Mouse (Mus musculus) stomach, embryonic 14.5 days (tissue): ENCODE measurements around the gene Trmo. TPM values are rescaled to one million over a fixed set of nuclear protein-coding genes. Genes with fewer than 3 reads are reported as not detected.

ENCODE experiments used
- ATAC-seq: fragments of 200-750 bp; cut with Nextera tagmentation; 2 replicates; pipeline ENCODE4 v1.8.0; 2017; ENCODE audit warnings: low read depth, moderate TSS enrichment; ENCODE audit not compliant: insufficient number of reproducible peaks, insufficient read depth, low FRiP score
- H3K27ac ChIP-seq: fragments of 300-500 bp; sonication (generic); 2 replicates; pipeline ENCODE4 v1.5.1; 2014; ENCODE audit warnings: mild to moderate bottlenecking, low read length, moderate library complexity, mixed read lengths
- H3K27me3 ChIP-seq: fragments of 300-500 bp; sonication (generic); 2 replicates; pipeline ENCODE4 v1.6.1; 2014; ENCODE audit warnings: low read length, control low read depth, mixed read lengths; ENCODE audit not compliant: control insufficient read depth, insufficient read depth
- H3K36me3 ChIP-seq: fragments of 300-500 bp; sonication (generic); 2 replicates; pipeline ENCODE4 v1.6.1; 2014; ENCODE audit warnings: mild to moderate bottlenecking, control low read depth, low read length, moderate library complexity, mixed read lengths; ENCODE audit not compliant: control insufficient read depth, insufficient read depth
- H3K4me1 ChIP-seq: fragments of 300-500 bp; sonication (generic); 2 replicates; pipeline ENCODE4 v1.6.1; 2014; ENCODE audit warnings: low read length, control low read depth, mixed read lengths; ENCODE audit not compliant: control insufficient read depth, insufficient read depth
- H3K4me2 ChIP-seq: fragments of 300-500 bp; sonication (generic); replicated peaks from 2 replicates; pipeline ENCODE4 v1.6.1; 2014; ENCODE audit warnings: low read depth, low read length, control low read depth
- H3K4me3 ChIP-seq: fragments of 300-500 bp; sonication (generic); 2 replicates; pipeline ENCODE4 v1.5.1; 2014; ENCODE audit warnings: low read depth, low read length, control low read depth
- H3K9ac ChIP-seq: fragments of 300-500 bp; sonication (generic); replicated peaks from 2 replicates; pipeline ENCODE4 v1.6.1; 2014; ENCODE audit warnings: low read depth, mild to moderate bottlenecking, control low read depth, low read length, moderate library complexity, mixed read lengths
- H3K9me3 ChIP-seq: fragments of 300-500 bp; sonication (generic); 2 replicates; pipeline ENCODE4 v1.6.1; 2016; ENCODE audit warnings: low read depth, low read length, control low read depth; ENCODE audit not compliant: control insufficient read depth
- WGBS: fragments of 180-500 bp; shearing (Covaris S2); extraction: QIAGEN DNeasy Blood & Tissue Kit; methylation state at CpG from one replicate; pipeline ENCODE4 v1.1.7; 2014; 5-methylcytosine and 5-hydroxymethylcytosine counted together
- polyA plus RNA-seq: library from polyadenylated mRNA; unstranded; fragments of >200 nt; fragmentation: Nextera tagmentation; extraction: Ambion mirVana; gene quantifications from 2 replicates; pipeline ENCODE4 v1.2.1, GENCODE M21; 2014

Trmo gene
- 8.9 and 11.2 TPM in 2 replicates for polyA plus RNA-seq

DNA sequence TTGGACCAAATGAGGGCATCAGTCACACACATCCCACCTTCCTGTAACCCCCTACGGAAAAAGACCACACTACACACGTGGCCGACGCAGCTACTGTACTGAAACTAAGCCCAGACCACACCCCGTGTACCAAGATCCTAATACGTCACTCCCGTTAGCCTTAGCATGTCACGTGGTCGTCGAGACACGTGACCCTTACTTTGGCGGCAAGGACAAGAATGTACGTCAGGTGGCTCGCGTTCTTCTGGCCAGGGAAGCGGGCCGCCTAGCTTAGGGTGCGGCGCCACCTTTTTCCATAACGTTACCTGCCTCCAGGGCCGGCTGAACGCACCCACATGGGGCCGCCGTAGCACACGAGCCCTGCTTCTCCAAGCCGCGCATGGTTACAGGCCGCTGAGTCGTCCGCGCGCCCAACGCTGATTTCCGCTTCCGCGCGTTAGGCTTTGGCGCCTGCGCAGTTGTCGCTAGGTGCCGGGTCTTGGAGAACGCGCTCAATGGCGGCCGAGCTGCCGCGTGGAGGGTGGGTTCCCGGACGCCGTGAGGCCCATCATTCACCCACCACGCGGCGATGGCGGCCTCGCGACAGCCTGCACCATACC, at the start of gene Trmo:
Gene Trmo (minus strand): TSS at position 425 of the 599 bp plus-strand sequence.
- peak within 1 kb of the TSS; percentile 68 for H3K9ac ChIP-seq
- ATAC-seq, result peak; percentile 93
- no peaks in the 10 kb centered on the region for H3K4me1 ChIP-seq
- H3K27ac ChIP-seq, result peak within 1 kb of the TSS; percentile 87
- H3K4me3 ChIP-seq, result peak within 1 kb of the TSS; percentile 67
- peaks cover 19% of the 10 kb centered on the region; the same call in 1 of the 2 replicates for H3K36me3 ChIP-seq
- H3K27me3 ChIP-seq, result no peaks in the 10 kb centered on the region
- no peaks in the 10 kb centered on the region for H3K9me3 ChIP-seq
- under 1% methylated on average over 56 of the region's 56 CpGs for WGBS
- H3K4me2 ChIP-seq, result peak within 1 kb of the TSS; percentile 55

DNA sequence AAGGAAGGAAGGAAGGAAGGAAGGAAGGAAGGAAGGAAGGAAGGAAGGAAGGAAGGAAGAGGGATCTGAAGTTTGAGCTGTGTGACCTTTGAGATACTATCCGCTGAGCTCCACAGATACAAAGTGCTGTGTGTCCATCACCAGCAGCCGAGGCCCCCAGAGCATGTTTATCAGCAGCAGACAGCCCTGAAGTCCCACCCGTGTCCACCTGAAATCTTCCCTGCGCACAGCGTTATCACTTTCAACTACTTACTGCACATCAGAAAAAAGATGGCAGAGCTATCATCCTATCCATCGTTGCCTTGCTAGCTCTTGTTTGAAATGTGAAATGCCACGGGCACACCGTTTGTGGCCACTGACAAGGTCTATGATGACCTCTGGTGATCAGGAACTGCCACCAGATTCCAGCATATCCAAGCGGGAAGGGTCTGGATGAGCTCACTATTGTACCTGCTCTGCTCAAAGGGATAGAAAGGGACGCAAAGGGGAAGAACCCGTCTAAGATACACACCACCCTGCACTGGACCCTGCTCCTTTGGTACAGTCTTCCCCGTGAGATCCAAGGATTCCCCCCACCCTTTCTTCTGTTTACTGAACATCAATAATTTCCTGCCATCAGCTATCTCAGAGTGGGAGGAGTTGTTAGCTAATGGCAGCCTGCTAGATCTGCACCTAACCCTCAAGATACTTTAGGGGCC, 43.3 kb upstream of the Trmo start:
- WGBS, result 62% methylated on average over 12 of the region's 12 CpGs
- no peaks in the 10 kb centered on the region for H3K27me3 ChIP-seq
- no peak overlapping the region for H3K4me2 ChIP-seq
- no peaks in the 10 kb centered on the region for H3K4me1 ChIP-seq
- no peaks in the 10 kb centered on the region for H3K9me3 ChIP-seq
- peak; percentile 74; the same call in 1 of the 2 replicates for ATAC-seq
- H3K4me3 ChIP-seq, result no peak overlapping the region
- H3K27ac ChIP-seq, result no peak overlapping the region
- no peaks in the 10 kb centered on the region for H3K36me3 ChIP-seq
- H3K9ac ChIP-seq, result no peak overlapping the region

DNA sequence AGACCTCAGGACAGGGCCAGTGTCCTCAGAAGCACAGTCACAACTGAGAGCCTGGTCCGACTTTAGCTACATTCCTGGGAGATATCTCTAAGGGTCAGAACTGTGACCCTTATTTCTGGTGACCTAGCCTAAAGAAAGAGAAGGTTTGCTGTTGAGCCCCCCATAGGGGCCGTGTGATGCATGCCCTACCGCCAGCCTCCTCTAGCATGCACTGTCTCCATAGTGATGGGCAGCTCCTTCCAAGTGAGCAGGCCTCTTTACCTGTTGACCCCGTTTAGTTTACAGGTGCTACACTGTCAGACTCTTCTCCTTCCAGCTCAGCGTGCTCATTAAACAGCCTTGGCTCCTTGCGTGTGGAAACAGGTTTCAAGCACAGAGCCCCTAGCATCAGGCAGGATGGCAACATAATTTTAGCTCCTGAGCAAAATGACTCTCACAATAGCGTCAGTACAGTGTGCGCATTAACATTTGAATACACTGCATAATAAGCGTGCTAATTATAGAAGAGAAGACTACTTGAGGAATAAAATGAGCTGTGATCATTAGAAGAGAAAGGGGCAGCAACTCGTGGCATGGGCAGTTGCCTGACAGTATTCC, 39.8 kb upstream of the Trmo start:
- Histone ChIP-seq H3K9ac (no peak overlapping the region), H3K9me3 (no peaks in the 10 kb centered on the region), H3K4me1 (no peaks in the 10 kb centered on the region), H3K36me3 (no peaks in the 10 kb centered on the region), H3K27ac (no peak overlapping the region), H3K27me3 (no peaks in the 10 kb centered on the region), H3K4me3 (no peak overlapping the region), H3K4me2 (no peak overlapping the region)
- WGBS, result 58% methylated on average over 10 of the region's 10 CpGs
- no peak for ATAC-seq

DNA sequence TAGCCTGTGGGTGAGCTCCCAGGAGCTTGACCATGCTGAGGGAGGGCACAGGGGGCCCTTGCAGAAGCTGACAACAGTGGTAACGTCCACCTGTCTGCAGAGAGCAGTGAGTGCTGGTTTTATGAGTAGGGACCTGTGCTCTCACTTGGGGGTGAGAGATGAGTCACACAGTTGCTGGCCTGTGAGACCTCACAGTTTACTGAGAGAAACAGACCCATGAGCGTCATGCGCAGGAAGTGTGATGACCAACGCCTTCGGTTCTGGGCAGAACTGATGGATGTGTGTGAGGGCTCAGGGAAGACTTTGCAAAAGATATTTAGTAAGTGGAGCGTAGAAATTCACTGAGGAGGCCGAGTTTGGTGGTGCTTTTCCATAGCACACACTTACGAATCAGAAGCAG, 33.4 kb upstream of the Trmo start:
- H3K9me3 ChIP-seq, result no peaks in the 10 kb centered on the region
- no peak overlapping the region for H3K9ac ChIP-seq
- 58% methylated on average over 8 of the region's 8 CpGs for WGBS
- no peaks in the 10 kb centered on the region for H3K4me1 ChIP-seq
- H3K4me2 ChIP-seq, result no peak overlapping the region
- no peaks in the 10 kb centered on the region for H3K36me3 ChIP-seq
- no peaks in the 10 kb centered on the region for H3K27me3 ChIP-seq
- H3K4me3 ChIP-seq, result no peak overlapping the region
- ATAC-seq, result no peak
- H3K27ac ChIP-seq, result no peak overlapping the region

DNA sequence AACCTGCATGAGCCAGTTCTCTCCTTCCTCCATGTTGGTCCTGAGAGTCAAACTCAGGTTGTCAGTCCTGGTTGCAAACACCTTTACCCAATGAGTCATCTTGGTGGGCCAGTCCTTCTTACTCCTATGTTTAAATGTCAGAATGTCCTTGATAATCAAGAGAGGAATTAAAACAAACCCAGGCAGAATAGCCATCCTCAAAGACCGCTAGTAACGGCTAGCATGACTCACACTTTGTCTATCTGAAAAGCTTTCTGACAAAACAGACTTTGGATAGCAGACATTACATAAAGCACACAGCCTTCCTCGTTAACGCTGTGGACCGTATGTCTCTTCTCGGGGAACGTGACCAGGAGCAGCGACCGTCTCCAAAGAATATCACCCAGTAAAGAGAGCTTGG, 29.6 kb upstream of the Trmo start:
- H3K36me3 ChIP-seq, result no peaks in the 10 kb centered on the region
- ATAC-seq, result no peak
- H3K4me3 ChIP-seq, result no peak overlapping the region
- H3K9me3 ChIP-seq, result no peaks in the 10 kb centered on the region
- no peak overlapping the region for H3K4me2 ChIP-seq
- H3K4me1 ChIP-seq, result no peaks in the 10 kb centered on the region
- 83% methylated on average over 9 of the region's 9 CpGs for WGBS
- no peak overlapping the region for H3K27ac ChIP-seq
- H3K9ac ChIP-seq, result no peak overlapping the region
- no peaks in the 10 kb centered on the region for H3K27me3 ChIP-seq

DNA sequence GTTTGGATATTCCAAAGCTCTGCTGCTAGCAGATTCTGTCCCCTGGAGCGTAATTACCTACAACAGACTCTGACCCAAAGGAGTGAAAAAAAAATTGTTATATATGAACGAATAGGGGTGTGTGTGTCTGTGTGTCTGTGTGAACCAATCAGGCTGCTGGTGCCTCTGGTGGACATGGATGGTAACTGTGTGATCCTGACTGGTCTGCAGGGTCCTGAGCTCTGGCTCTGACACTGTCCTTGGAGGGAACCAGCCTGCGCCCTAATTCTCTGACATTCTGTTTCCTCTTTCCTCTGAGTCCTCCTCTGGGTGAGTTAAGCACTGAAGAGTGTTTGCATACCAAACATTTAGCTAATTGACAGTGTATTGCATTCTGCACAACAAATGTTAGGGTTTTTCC, 28.3 kb upstream of the Trmo start:
- 55% methylated on average over 3 of the region's 3 CpGs for WGBS
- Histone ChIP-seq H3K36me3 (no peaks in the 10 kb centered on the region), H3K9me3 (no peaks in the 10 kb centered on the region), H3K4me2 (no peak overlapping the region), H3K4me1 (no peaks in the 10 kb centered on the region), H3K9ac (no peak overlapping the region), H3K27me3 (no peaks in the 10 kb centered on the region), H3K4me3 (no peak overlapping the region), H3K27ac (no peak overlapping the region)
- no peak for ATAC-seq

DNA sequence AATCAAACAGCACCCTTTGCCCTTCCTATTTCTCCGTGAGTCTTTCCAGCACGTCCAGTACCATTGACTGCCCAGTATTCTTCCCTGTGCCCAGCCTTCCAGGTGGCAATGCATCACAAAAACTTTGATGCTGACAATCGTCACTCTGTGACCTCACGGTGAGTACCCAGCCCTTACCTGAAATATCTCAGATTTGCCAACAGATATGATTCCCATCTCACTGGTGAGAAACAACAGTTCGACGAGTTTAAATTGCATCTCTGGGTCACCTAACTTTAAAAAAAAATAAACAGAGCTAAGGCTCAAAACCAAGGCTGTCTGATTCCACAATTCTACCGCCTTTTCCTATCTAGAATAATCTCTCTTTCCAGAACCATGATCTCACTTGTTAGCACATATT, 24.2 kb upstream of the Trmo start, which contains the start of gene Hemgn:
Gene Hemgn (minus strand): TSS at position 101 of the 400 bp plus-strand sequence.
- Histone ChIP-seq H3K9ac (no peak within 1 kb of the TSS), H3K36me3 (no peaks in the 10 kb centered on the region), H3K9me3 (no peaks in the 10 kb centered on the region), H3K27me3 (no peaks in the 10 kb centered on the region), H3K4me3 (no peak within 1 kb of the TSS), H3K4me2 (no peak within 1 kb of the TSS), H3K4me1 (no peaks in the 10 kb centered on the region), H3K27ac (no peak within 1 kb of the TSS)
- no peak for ATAC-seq
- WGBS, result 70% methylated on average over 7 of the region's 7 CpGs

DNA sequence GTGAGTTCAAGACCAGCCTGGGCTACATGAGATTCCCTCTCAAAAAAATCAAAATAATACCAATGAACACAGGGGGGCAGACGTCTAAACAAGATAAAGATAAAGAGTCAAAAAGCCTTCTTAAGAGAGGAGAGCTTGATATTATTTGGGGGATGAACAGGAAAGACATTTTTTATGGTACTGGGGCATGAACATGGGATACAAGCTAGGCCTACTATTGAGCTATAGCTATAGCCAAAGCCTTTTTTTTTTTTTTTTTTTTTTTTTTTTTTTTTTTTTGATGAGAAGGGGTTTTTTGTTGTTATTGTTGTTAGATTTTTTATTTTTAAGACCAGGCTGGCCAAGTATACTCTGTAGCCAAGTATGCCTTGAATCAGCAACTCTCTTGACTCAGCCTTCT, 22.9 kb upstream of the Trmo start:
- H3K9ac ChIP-seq, result no peak overlapping the region
- 70% methylated on average over 1 of the region's 1 CpGs for WGBS
- H3K4me2 ChIP-seq, result no peak overlapping the region
- H3K4me1 ChIP-seq, result no peaks in the 10 kb centered on the region
- no peak overlapping the region for H3K4me3 ChIP-seq
- H3K27me3 ChIP-seq, result no peaks in the 10 kb centered on the region
- H3K9me3 ChIP-seq, result no peaks in the 10 kb centered on the region
- no peak overlapping the region for H3K27ac ChIP-seq
- no peaks in the 10 kb centered on the region for H3K36me3 ChIP-seq
- ATAC-seq, result no peak
